Mouse (Mus musculus) 3134 (cell line): ENCODE measurements around the gene Bcl2.
A peak's percentile ranks its signal among the peaks of the same experiment; 100 is the strongest.

Experiments used
- DNase-seq: peaks from one replicate; pipeline ENCODE4 v3.0.0-alpha.2; 2011; ENCODE audit warnings: low spot score; ENCODE audit not compliant: insufficient read length; ENCODE audit errors: extremely low read depth

Bcl2 gene

GRCm38 (mm10) chr1:106629931-106630682 is 84.0 kb downstream of the Bcl2 start:
- DNase-seq = peak; percentile 77

GRCm38 (mm10) chr1:106629470-106629830 is 84.6 kb downstream of the Bcl2 start:
- peak; percentile 73 for DNase-seq

GRCm38 (mm10) chr1:106628718-106629469 is 85.2 kb downstream of the Bcl2 start:
- peak; percentile 45 for DNase-seq

- no peak for DNase-seq
Observed at GRCm38 (mm10) chr1:106628279-106628678, 85.8 kb downstream of the Bcl2 start.

GRCm38 (mm10) chr1:106627241-106627640 is 86.8 kb downstream of the Bcl2 start:
- peak; percentile 31 for DNase-seq

GRCm38 (mm10) chr1:106620174-106620931 is 93.7 kb downstream of the Bcl2 start:
- no peak for DNase-seq

GRCm38 (mm10) chr1:106618814-106619213 is 95.3 kb downstream of the Bcl2 start:
- no peak for DNase-seq

- DNase-seq = no peak
Observed at GRCm38 (mm10) chr1:106616955-106617354, 97.1 kb downstream of the Bcl2 start.

GRCm38 (mm10) chr1:106613371-106613770 is 100.7 kb downstream of the Bcl2 start:
- DNase-seq = no peak

- no peak for DNase-seq
Observed at GRCm38 (mm10) chr1:106612166-106613031, 101.7 kb downstream of the Bcl2 start.

- DNase-seq = no peak
Observed at GRCm38 (mm10) chr1:106611246-106611645, 102.8 kb downstream of the Bcl2 start.

GRCm38 (mm10) chr1:106608098-106608778 is 105.8 kb downstream of the Bcl2 start:
- no peak for DNase-seq

- DNase-seq = no peak
Observed at GRCm38 (mm10) chr1:106606951-106607350, 107.1 kb downstream of the Bcl2 start.

- no peak for DNase-seq
Observed at GRCm38 (mm10) chr1:106603406-106603805, 110.7 kb downstream of the Bcl2 start.

- DNase-seq = no peak
Observed at GRCm38 (mm10) chr1:106602941-106603340, 111.1 kb downstream of the Bcl2 start.

- no peak for DNase-seq
Observed at GRCm38 (mm10) chr1:106602536-106602935, 111.5 kb downstream of the Bcl2 start.

GRCm38 (mm10) chr1:106601247-106601646 is 112.8 kb downstream of the Bcl2 start:
- DNase-seq = no peak

- no peak for DNase-seq
Observed at GRCm38 (mm10) chr1:106600841-106601240, 113.2 kb downstream of the Bcl2 start.

GRCm38 (mm10) chr1:106598292-106598583 is 115.8 kb downstream of the Bcl2 start:
- no peak for DNase-seq
